Mouse (Mus musculus): ENCODE results near the gene Nrxn1.

Gene Nrxn1

DNA sequence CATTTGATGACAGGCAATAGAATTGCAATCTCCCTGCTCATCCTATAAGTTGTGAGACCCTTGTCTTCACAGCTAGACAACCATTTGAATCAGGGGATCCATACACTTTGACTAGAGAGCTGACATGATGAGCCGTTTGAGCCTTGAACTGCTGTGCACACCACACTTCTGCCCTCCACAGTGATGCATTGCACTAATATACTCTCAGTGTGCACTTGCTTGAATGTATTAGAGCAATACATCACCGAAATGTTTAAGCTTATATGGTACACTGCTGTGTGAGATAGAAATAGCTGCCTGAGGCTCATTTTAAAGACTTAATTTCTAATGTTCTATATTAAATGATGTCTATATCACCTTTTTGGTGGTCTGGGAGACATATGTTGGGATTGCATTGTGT is 430.6 kb downstream of the Nrxn1 start:
- no peak for DNase-seq (ENCODE audit: low spot score in 2 of 2)

DNA sequence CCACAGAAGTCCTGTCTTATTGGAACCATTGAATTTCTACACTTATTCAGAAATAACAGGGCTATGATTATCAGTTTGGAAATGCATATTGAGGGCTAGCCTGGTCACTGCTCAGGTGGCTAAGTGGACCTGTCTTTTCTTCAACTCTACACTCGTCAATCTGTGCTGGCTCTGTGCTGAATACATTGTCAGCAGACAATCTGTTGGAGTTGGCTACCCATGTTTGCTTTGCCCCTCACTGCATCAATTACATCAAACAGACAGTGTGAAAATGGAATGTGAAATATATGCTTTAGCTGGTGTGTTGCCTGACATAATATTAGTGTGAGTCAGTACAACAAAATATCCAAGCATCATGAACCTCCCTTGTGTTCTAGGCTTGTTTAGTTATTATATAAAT is 438.4 kb downstream of the Nrxn1 start:
- no peak for DNase-seq (ENCODE audit: low spot score in 2 of 2)

DNA sequence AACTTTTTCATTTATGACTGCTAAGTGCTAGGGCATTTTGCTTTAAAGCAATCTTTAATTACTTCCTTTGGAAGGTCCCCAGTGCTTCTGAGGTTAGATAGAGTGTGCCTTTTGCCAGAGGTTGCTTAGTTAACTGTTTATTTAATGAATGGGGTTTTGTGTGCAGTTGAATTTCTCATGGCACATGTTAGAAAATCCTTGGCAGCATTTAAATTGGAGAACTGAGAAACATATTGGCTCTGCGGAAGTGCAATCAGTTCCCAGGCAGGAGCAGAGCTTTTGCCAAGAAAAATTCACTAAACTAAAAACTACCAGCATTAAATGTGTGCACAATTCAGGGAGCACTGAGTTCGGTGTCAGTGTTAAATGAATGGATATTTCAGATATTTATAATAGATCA is 439.5 kb downstream of the Nrxn1 start:
- peak in 1 of 2 experiments; percentile 43 for DNase-seq (ENCODE audit: low spot score in 2 of 2)

DNA sequence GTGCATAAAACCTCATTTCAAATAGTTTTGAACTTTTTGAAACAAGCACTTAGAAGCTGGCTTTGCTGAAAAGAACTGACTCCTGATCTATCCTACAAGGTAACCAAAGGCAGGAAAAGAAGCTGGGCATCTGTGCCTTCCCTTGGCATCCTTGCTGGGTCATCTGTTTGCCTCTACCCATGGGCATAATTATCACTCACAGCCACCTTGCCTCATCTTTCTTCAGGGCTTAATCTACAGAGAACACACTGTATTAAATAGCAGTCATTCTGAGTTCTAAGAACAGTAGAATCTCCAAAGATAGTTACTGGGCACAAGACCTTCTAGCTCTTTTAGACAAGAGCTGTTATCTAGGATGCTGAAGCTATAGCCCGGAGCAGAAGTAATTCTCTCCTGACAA is 442.6 kb downstream of the Nrxn1 start:
- no peak for DNase-seq (ENCODE audit: low spot score in 2 of 2)

DNA sequence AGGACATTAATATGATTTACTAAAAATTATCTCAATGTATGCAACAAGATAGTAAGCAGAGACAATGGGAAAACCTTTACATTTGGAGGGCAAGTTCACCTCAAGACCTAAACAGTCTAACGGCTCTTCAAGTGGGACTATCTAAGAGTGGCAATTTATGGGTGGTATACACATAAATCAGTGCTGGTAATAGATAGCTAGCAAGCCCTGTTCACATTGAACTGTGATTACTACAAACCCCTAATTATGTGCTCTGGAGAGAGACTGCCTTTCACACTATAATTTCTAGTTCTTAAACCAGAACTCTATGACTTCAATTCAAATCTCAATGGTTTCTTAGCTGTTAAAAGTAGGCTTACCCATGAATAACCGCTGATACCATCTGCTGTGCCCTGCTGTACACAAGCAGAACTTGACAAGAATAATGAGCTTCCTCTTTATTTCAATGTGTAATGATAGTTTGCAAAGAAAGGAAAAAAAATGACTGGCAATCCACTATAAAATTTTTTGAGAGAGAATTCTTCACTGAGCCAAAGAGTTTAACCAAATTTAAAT is 453.8 kb downstream of the Nrxn1 start:
- no peak for DNase-seq (ENCODE audit: low spot score in 2 of 2)

DNA sequence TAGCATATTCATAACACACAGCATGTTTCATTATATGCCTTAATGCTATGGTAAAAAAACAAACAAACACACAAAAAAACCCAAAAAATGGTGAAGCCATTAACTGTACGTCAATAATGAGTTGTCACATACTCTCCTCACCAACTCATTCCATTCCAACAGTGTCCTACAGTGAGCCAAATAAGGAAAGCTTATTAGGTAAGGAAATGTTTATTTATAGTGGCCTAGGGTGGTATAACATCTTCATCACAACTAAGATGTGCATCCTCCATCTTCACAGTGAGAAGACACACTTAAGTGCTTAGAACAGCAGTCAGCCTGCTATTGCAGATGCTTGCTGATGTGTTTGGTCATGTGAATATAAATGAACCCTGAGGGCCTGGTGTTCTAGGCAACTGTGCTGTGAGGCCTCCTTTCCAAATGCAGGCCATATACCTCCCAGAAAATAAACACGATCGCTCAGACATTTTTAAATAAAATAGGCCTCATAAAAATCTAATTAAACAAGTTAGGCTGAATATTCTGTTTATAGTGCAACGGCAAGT is 454.6 kb downstream of the Nrxn1 start:
- no peak for DNase-seq (ENCODE audit: low spot score in 2 of 2)

DNA sequence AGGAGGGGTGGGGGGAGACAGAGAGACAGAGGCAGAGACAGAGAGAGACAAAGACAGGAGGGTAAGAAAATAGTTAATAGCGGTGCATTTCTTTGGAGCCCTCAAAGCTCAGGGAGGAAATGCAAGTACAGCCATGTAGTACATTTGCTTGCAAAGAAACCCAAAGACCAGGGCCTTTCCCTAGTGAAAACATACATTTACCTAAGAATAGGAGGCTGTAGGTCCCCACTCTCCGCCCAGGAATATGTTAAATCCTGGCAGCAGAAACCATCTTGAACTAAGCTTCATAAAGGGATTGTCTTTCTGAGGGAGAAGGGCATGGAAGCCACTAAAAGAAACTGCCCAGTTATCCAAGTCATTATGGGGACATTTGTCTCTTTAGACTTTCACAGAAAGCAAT is 461.5 kb downstream of the Nrxn1 start:
- no peak for DNase-seq (ENCODE audit: low spot score in 2 of 2)

DNA sequence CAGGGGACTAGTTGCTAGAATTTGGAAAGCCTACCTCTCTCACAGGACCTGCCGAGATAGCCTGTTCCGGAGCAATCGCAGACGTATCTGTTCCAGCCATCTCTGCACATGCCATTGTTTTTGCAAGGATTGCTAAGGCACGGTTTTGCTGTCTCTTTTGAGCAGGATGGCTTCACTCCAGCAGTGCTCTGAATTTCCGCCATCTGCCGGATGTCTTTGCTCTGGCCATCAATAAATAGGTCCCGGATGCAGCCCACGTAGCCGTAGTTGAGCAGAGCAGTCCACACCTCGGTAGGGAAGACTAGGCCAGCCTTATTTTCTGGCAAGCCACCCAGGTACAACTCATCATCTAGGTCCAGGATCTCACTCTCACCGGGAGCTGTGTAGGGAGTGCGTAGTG is 463.0 kb downstream of the Nrxn1 start:
- DNase-seq (ENCODE audit: low spot score in 2 of 2): peak; percentile 54 to 59

DNA sequence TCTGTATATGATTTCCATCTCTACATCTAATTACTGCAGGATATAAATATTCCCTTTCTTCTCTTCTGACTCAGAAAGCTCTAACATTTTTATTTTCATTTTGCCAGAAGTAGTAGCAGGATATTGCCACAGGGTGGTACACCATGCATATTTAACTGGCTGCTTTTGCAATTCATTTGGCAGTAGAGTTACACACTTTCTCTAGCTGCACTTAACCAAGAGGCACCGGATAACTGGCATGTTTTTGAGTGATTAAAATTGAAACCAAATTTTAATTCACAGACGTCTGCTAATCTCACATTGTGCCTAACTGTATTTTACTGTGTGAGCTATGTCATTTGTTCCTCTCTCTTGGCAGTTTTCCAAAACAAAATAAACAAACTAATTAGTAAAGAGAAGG is 464.4 kb downstream of the Nrxn1 start:
- DNase-seq (ENCODE audit: low spot score in 2 of 2): peak in 1 of 2 experiments; percentile 75

DNA sequence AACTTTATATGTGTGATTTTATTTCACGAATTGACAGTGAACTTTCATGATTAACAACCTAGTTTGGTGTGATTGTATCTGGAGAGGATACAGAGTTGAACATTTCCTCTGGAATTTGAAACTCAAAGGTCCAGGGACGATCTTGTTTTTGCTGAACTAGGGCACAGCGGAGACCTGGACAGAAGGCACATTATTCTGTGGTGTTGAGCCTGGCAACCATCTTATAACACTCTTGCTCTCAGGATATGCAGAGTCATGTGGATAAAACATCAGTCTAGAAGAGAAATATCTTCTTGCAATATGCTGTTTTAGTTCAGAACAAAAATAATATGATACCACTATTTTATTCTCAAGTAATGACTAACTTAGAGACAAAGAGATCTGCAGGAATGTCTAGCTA is 464.9 kb downstream of the Nrxn1 start:
- DNase-seq (ENCODE audit: low spot score in 2 of 2): no peak

DNA sequence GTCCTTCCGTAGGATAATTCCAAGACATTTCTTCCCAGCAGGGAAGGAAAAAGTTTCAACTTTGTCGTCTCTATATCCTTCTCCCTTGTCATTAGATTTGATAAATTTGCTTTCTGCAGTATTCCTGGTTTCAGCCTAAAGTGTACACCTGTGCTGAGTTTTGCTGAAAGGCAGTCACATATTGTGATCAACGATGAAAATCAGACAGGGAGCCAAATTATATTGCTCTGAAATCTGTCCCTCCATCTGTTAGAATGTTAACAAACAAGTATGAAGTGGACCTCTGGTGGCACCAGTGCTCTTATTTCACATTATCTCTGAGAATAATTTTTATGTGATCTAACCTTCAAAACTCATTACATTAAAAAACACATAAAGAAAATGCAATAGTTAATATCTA is 465.5 kb downstream of the Nrxn1 start:
- DNase-seq (ENCODE audit: low spot score in 2 of 2): no peak

DNA sequence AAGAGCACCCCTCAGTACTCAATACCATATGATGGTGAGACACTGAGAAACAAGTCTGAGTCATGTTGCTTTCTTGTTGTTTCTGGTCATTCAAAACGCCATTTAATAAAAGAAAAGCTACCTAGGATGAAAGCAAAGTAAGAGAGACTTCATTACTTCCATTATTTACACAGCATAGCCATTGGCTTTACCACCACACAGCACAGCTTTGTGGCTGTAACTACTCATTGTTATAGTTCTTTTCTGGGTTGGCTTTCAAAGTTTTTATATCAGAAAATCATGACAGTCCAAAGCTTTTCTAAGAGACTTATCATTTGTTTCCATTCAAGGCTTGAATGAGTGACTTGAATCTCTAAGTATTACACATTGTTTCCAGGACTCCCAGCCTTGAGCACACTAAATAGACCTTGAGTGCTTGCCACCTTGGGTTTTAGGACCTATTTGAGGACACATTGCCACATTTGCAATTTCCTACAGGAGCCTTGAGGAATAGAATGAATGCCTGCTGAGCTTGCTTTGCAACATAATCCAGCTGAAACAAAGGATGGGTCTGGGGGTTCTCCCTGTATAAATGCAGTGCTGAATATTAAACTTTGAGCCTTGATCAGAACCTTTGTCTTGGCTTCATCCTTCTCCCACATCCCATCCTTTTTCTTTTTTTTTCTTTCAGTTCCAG is 468.1 kb downstream of the Nrxn1 start:
- no peak for DNase-seq (ENCODE audit: low spot score in 2 of 2)

DNA sequence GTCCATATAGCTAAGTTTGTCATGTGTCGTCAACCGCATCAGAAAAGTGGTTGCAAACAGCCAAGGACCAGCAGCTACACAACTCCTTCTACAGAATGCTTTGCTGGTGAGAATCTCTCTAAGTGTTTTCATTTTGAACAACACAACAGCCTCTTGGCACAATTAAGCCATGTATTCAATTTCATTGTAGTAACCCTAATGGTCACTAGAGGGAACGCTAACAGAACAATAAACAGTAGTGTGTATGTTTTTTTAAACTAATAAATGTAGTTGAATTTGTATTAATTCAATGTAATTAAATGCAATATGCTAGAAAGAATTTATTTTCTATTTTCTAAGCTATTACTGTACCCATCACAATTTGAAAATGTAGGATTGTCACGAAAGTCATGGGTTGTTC is 471.0 kb downstream of the Nrxn1 start:
- DNase-seq (ENCODE audit: low spot score in 2 of 2): no peak

DNA sequence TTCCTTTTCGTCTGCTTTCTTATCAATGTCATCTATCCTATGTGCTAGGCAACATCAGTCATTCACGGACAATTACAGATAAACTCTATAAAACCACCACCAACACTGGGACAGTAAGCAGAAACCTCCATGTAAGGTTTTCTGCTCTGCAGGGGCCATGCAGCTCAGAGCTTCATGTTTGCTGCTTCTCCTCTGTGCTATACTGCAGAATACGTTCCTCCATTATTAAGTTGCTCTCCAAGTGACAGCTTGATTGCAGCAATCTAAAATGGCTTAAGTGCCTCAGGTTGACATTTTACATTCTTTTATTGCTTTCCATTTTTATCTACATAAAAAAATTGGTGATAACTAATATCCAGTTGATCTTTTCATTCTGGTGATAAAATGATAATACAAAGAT is 477.9 kb downstream of the Nrxn1 start:
- no peak for DNase-seq (ENCODE audit: low spot score in 2 of 2)

DNA sequence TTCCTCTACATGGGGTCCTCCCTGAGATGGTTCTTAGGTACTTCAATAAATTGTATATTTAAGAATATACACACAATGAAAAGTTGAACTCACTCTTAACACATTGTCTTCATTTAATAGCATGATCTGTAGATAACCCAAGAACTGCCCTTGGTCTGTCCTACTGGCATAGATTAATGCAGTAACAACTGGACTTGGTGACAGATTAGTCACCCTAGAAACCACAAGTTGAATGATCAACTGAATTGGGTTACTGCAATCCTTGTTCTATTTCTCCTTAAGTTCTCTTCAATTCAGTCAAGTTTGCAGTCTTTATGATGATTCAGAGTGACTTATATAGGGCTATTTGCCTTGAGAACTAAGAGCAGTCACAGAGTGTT is 485.5 kb downstream of the Nrxn1 start:
- DNase-seq (ENCODE audit: low spot score in 2 of 2): no peak

DNA sequence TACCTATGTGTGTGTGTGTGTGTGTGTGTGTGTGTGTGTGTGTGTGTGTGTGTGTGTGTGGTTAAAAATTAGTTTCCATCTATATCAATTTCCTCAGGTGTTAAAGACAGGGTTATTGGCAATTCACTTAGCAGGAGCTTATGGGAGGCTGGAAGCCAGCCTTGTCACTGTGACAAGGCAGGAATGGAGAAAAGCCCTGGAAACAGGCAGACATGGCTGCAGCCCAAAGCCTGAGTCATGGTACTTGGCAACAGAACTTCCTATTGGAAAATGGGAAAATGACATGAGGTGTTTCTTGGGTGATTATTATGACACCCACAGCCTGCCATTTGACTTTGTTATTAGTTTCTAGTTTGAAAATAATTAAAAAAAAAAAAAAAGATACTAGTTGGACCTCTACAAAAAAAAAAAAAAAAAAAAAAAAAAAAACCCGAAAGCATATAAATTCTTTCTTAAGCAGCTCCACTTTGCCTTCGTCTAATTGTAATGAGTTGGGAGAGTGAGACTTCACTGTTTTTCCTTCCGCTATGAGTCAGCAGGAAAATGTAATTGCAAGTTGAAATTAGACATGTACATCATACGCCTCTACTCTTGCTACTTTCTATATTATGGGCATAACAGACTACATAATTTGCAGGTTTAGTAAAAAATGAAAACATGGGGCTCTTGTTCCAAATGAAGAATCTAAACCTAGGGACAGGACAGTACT is 486.0 kb downstream of the Nrxn1 start:
- peak; percentile 71 to 83 for DNase-seq (ENCODE audit: low spot score in 2 of 2)

DNA sequence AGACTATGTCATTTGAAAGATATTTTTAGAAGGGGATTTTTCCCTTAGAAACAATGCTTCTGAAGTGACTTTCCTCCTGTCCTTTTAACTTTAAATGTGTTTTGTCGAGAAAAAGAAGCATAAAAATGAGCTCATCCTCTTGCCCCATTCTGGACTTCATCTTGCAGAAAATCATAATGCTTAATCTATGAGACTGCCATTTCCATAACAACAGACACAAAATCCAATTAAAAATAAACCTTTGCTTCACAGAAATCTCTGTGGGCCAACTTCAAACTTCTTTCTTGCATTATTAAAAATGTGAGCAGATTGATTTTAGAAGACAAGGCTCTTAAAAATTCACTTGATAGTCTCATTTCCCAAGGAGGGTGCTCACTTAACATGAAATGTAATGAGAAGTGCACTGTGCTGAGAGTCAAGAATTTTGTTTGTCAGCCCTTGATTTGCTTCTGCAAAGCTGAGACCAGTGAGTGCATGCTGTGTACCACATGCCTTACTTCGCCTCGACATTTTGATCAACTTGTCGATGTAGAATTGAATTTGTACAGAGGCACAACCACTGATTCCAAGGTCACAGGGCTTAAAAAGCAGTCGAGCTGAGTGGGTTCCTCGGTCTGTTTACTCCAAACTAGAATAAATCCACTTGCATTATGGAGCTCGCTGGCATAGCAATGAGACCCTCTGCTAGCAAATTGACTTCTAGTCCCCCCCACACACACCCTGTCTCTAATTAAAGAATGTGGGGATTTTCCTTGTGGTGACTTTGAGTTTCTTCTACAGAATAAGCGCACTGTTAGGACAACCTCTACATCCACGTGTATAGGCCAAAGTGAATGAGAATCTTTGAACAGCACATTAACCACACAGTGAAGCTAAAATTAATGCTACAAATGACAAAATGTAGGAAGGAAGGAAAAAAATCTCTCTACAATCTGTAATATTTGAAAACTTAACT is 493.0 kb downstream of the Nrxn1 start:
- no peak for DNase-seq (ENCODE audit: low spot score in 2 of 2)

DNA sequence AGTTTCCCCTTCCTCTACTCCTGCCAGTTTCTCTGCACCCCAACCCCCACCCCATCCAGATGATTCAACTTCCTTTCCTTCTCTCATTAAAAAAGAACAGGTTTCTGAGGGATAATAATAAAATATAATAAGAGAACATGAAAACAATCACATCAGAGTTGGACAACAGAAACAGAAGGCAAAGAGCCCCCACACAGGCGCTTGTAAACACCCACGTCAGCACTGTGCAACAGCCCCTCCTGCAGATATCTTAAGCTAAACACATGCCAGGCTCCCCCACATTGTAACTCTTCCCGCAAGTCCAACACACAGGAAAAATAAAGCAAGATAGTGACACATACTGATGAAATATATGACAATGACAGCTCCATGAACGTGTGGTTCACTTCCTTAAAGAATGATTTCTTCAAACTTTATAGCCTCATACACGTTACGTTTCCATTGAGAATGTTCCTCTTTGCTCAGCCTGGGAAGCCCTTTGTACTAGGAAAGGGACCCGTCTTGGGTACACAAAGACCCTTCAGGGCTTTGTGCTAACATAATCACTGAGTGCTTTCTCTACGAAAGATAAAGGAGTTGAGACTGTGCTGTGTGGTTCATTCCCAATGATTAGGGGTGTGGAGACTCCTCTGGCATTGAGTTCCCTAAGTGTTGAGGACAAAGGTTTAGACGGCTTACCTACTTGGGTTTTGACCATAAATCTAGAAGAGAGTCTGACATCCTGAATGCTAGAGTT is 497.9 kb downstream of the Nrxn1 start:
- DNase-seq (ENCODE audit: low spot score in 2 of 2): no peak

DNA sequence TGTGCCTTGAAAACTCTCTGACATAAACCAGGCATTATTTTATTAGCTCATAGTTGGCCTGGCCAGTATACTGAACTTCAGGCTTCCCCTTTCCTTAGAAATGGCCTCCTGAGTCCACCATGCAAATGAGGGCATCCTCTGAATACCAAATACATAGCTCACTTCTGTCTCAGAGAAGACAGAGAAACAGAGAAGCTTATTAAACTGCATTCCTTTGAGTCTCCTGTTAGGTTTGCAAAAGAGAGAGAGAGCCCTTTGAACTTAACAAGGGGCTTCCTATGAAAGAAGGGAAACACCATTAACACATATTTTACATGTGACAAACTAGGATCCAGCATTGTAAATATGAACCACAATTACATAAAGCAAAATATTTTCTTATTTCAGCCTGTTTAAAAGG is 506.0 kb downstream of the Nrxn1 start:
- DNase-seq (ENCODE audit: low spot score in 2 of 2): no peak

DNA sequence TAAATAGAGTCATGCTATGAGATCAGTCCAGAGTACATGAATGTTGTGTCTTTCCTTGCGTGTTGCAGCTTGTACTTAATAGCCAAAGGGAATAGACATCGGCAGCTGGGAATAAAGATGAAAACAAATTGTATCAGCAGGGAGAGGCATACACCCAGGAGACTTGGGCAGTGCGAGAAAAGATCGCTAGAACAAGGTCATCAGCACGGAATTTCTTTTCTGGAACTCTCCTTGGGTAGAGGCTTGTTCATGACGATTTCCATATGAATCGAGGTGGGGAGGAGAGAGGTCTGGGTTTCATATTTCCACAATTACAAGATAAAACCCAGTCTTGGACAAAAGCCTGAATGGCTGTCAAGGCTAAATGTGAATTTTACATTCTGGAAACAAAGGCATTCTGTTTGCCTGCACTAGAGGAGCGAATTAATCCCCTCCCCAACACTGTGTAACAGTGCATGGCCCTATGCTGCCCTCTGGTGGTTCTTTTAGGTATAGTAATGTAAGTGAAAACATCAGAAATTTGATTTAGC is 508.1 kb downstream of the Nrxn1 start:
- peak in 1 of 2 experiments; percentile 65 for DNase-seq (ENCODE audit: low spot score in 2 of 2)

All from frontal cortex, postnatal 36 days (tissue).